Mouse (Mus musculus): ENCODE measurements at regions not wholly inside any gene's neighbourhood (a gene's known extent, or its start where the extent isn't known, plus 50 kb on each side); places are given as distances from the start of the nearest gene placed in this dataset.

DNA sequence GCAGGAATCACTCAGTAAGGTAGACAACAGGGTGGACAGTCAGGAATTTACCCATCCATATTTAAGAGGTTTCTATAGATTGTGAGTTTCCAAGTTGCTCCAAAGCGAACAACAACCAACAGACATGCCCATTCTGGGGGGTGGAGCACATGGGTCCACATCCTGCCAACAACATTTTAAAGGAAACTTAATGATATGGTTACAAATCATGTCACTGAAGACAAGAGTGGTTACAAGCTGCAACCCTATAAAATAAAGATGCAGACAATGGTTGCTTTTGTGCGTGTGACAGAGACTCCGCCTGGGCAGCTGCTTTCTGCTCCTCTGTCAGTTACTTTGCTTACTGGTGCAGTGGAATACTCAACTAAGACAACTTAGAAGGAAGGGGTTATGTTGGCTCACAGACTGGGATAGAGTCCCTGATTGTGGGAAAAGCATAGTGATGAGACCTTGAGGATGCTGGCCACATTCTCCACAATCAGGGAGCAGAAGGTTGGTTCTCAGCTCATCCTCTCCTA, 52.3 kb upstream of the Irx4 start:
- H3K4me1 ChIP-seq (ENCODE audit: control insufficient read depth, insufficient read depth, insufficient read length), result no peaks in the 10 kb centered on the region
- H3K36me3 ChIP-seq (ENCODE audit: control insufficient read depth, insufficient read depth, low read length), result no peaks in the 10 kb centered on the region
- H3K4me3 ChIP-seq (ENCODE audit: extremely low read depth, insufficient read depth, insufficient read length), result no peak overlapping the region
- no peak overlapping the region for H3K27ac ChIP-seq (ENCODE audit: insufficient read depth, low read length)
- no peaks in the 10 kb centered on the region for H3K27me3 ChIP-seq (ENCODE audit: control insufficient read depth, insufficient read depth, low read length)
- 95% methylated on average over 3 of the region's 3 CpGs for WGBS
- TF ChIP-seq CTCF (IDR thresholded peaks at IDR 0.05; ENCODE audit: extremely low read depth, insufficient read depth, insufficient read length, insufficient replicate concordance), result no peak
- TF ChIP-seq POLR2A (IDR thresholded peaks at IDR 0.05; ENCODE audit: low read depth, low read length), result no peak
- DNase-seq (ENCODE audit: low read depth in 1 of 2, low spot score in 2 of 2), result no peak
